Mouse (Mus musculus) mature B cell (primary cell): ENCODE results near the gene Isca1.
"Not testable (repeated sequence)": the region's sequence is repeated elsewhere in the genome, so short reads cannot be mapped to it uniquely, and the experiment has no call there.

Experiments used
- in situ Hi-C: fragments of 300-500 bp; cut with MboI; formaldehyde crosslinking; loops from 2 replicates; pipeline ENCODE4 v1.14.3; 2019

The Isca1 gene

GRCm38 (mm10) chr13:59746164-59746563, 23.4 kb downstream of the Isca1 start:
- in situ Hi-C loops: no loop called here

GRCm38 (mm10) chr13:59745462-59745861, 24.1 kb downstream of the Isca1 start:
- in situ Hi-C loops: no loop called here

- in situ Hi-C loops: no loop called here
Measured at GRCm38 (mm10) chr13:59741697-59742096, 27.9 kb downstream of the Isca1 start.

GRCm38 (mm10) chr13:59741096-59741495, 28.5 kb downstream of the Isca1 start:
- in situ Hi-C loops: no loop called here

GRCm38 (mm10) chr13:59739397-59739796, 30.2 kb downstream of the Isca1 start:
- in situ Hi-C loops: no loop called here

GRCm38 (mm10) chr13:59738455-59738854, 31.2 kb downstream of the Isca1 start:
- in situ Hi-C loops: no loop called here

GRCm38 (mm10) chr13:59735190-59735589, 34.4 kb downstream of the Isca1 start:
- in situ Hi-C loops: no loop called here

- in situ Hi-C loops: not testable (repeated sequence)
Measured at GRCm38 (mm10) chr13:59734347-59734746, 35.3 kb downstream of the Isca1 start.

GRCm38 (mm10) chr13:59733936-59734335, 35.7 kb downstream of the Isca1 start:
- in situ Hi-C loops: no loop called here

- in situ Hi-C loops: no loop called here
Measured at GRCm38 (mm10) chr13:59731652-59732051, 38.0 kb downstream of the Isca1 start, which contains the start of gene Spata31d1d. Gene Spata31d1d (minus strand): TSS chr13:59731752.

GRCm38 (mm10) chr13:59728378-59729093, 41.1 kb downstream of the Isca1 start:
- in situ Hi-C loops: loop anchor here (10.0 kb wide), 1 partner anchor 194 kb away; no protein-coding TSS in a partner anchor

GRCm38 (mm10) chr13:59726139-59726867, 43.3 kb downstream of the Isca1 start:
- in situ Hi-C loops: loop anchor here (10.0 kb wide), 1 partner anchor 192 kb away; no protein-coding TSS in a partner anchor

GRCm38 (mm10) chr13:59722089-59722488, 47.5 kb downstream of the Isca1 start:
- in situ Hi-C loops: loop anchor here (10.0 kb wide), 1 partner anchor 187 kb away; no protein-coding TSS in a partner anchor

- in situ Hi-C loops: no loop called here
Measured at GRCm38 (mm10) chr13:59719475-59719874, 50.1 kb downstream of the Isca1 start.

GRCm38 (mm10) chr13:59718857-59719440, 50.7 kb downstream of the Isca1 start:
- in situ Hi-C loops: not testable (repeated sequence)

- in situ Hi-C loops: no loop called here
Measured at GRCm38 (mm10) chr13:59713710-59714109, 55.9 kb downstream of the Isca1 start.

- in situ Hi-C loops: not testable (repeated sequence)
Measured at GRCm38 (mm10) chr13:59711984-59712383, 57.6 kb downstream of the Isca1 start, which contains the start of gene Spata31d1b. Gene Spata31d1b (plus strand): TSS chr13:59712284.

- in situ Hi-C loops: no loop called here
Measured at GRCm38 (mm10) chr13:59710230-59710629, 59.4 kb downstream of the Isca1 start, which contains the start of gene Spata31d1a. Gene Spata31d1a (minus strand): TSS chr13:59710330.
